Mouse (Mus musculus) lung, adult 2 months (tissue): Measurements from ENCODE around the gene Elmo1.

Source experiments
- CTCF ChIP-seq: fragments of 200-500 bp; IDR thresholded peaks from 2 replicates; pipeline ENCODE4 v1.5.1; 2011; ENCODE audit warnings: mild to moderate bottlenecking, low read length, control low read depth; ENCODE audit not compliant: insufficient read depth
- POLR2A ChIP-seq: fragments of 200-500 bp; IDR thresholded peaks from 2 replicates; pipeline ENCODE4 v1.6.1; 2011; ENCODE audit warnings: low read depth, mild to moderate bottlenecking, control low read depth, low read length, borderline replicate concordance; ENCODE audit errors: extremely low read depth

GRCm38 (mm10) chr13:20585868-20586267 lies 495.5 kb downstream of the Elmo1 start:
- no peak for TF ChIP-seq CTCF
- no peak for TF ChIP-seq POLR2A
